Mouse (Mus musculus) kidney, adult 18-20 months (tissue): ENCODE results near the gene Slc10a4.
"Not testable (repeated sequence)": the region's sequence is repeated elsewhere in the genome, so short reads cannot be mapped to it uniquely, and the experiment has no call there.

Source experiments
- DNase-seq: peaks from one replicate; pipeline ENCODE4 v3.0.0; 2021

Gene Slc10a4

GRCm38 (mm10) chr5:73006784-73007581 is at the start of gene Slc10a4:
Gene Slc10a4 (plus strand): TSS chr5:73006883.
- peak; percentile 33 for DNase-seq

- DNase-seq, result no peak
Observed at GRCm38 (mm10) chr5:72957281-72957680, 49.4 kb upstream of the Slc10a4 start.

- DNase-seq, result no peak
Observed at GRCm38 (mm10) chr5:72960096-72960495, 46.6 kb upstream of the Slc10a4 start.

- DNase-seq, result no peak
Observed at GRCm38 (mm10) chr5:72965706-72966105, 41.0 kb upstream of the Slc10a4 start.

- no peak for DNase-seq
Observed at GRCm38 (mm10) chr5:72972435-72972834, 34.2 kb upstream of the Slc10a4 start.

- no peak for DNase-seq
Observed at GRCm38 (mm10) chr5:72972934-72973333, 33.7 kb upstream of the Slc10a4 start.

- no peak for DNase-seq
Observed at GRCm38 (mm10) chr5:72974602-72975001, 32.1 kb upstream of the Slc10a4 start, which contains the start of gene Gm10135. Gene Gm10135 (minus strand): TSS chr5:72974702.

- no peak for DNase-seq
Observed at GRCm38 (mm10) chr5:72975996-72976395, 30.7 kb upstream of the Slc10a4 start.

GRCm38 (mm10) chr5:72976539-72976938 is 30.1 kb upstream of the Slc10a4 start:
- DNase-seq, result no peak

GRCm38 (mm10) chr5:72984091-72984490 is 22.6 kb upstream of the Slc10a4 start:
- no peak for DNase-seq

- no peak for DNase-seq
Observed at GRCm38 (mm10) chr5:72987786-72988185, 18.9 kb upstream of the Slc10a4 start.

GRCm38 (mm10) chr5:72989756-72990155 is 16.9 kb upstream of the Slc10a4 start:
- no peak for DNase-seq

- DNase-seq, result no peak
Observed at GRCm38 (mm10) chr5:72992474-72992873, 14.2 kb upstream of the Slc10a4 start.

- DNase-seq, result no peak
Observed at GRCm38 (mm10) chr5:72994424-72994823, 12.3 kb upstream of the Slc10a4 start.

GRCm38 (mm10) chr5:72994928-72995327 is 11.8 kb upstream of the Slc10a4 start:
- no peak for DNase-seq

- no peak for DNase-seq
Observed at GRCm38 (mm10) chr5:72995379-72995778, 11.3 kb upstream of the Slc10a4 start.

GRCm38 (mm10) chr5:72998546-72998945 is 8.1 kb upstream of the Slc10a4 start:
- DNase-seq, result not testable (repeated sequence)

- no peak for DNase-seq
Observed at GRCm38 (mm10) chr5:73004046-73004445, 2.6 kb upstream of the Slc10a4 start.

GRCm38 (mm10) chr5:73007582-73007959 is 888 bp downstream of the Slc10a4 start:
- no peak for DNase-seq

GRCm38 (mm10) chr5:73008230-73008629 is 1.5 kb downstream of the Slc10a4 start:
- DNase-seq, result peak; percentile 27

GRCm38 (mm10) chr5:73011806-73012205 is 5.1 kb downstream of the Slc10a4 start:
- not testable (repeated sequence) for DNase-seq

GRCm38 (mm10) chr5:73012884-73013610 is 6.4 kb downstream of the Slc10a4 start:
- not testable (repeated sequence) for DNase-seq

- not testable (repeated sequence) for DNase-seq
Observed at GRCm38 (mm10) chr5:73013611-73014287, 7.1 kb downstream of the Slc10a4 start.
